Mouse (Mus musculus): ENCODE data around the gene Snx7.

The Snx7 gene

GRCm38 (mm10) chr3:117868637-117869323 lies at the start of gene Snx7:
Gene Snx7 (minus strand): TSS chr3:117868936.
- peak; percentile 58 to 72 for DNase-seq

- no peak for DNase-seq
Observed at GRCm38 (mm10) chr3:117915420-117915819, 46.7 kb upstream of the Snx7 start.

GRCm38 (mm10) chr3:117893736-117894135 lies 25.0 kb upstream of the Snx7 start:
- no peak for DNase-seq

- DNase-seq: no peak
Observed at GRCm38 (mm10) chr3:117875450-117875849, 6.7 kb upstream of the Snx7 start.

GRCm38 (mm10) chr3:117873209-117873863 lies 4.6 kb upstream of the Snx7 start:
- DNase-seq: no peak

GRCm38 (mm10) chr3:117869324-117869715 lies 584 bp upstream of the Snx7 start:
- no peak for DNase-seq

GRCm38 (mm10) chr3:117868091-117868490 lies 645 bp downstream of the Snx7 start:
- DNase-seq: no peak

GRCm38 (mm10) chr3:117866696-117867407 lies 1.9 kb downstream of the Snx7 start:
- no peak for DNase-seq

- no peak for DNase-seq
Observed at GRCm38 (mm10) chr3:117865621-117866020, 3.1 kb downstream of the Snx7 start.

GRCm38 (mm10) chr3:117862951-117863350 lies 5.8 kb downstream of the Snx7 start:
- DNase-seq: no peak

GRCm38 (mm10) chr3:117861977-117862434 lies 6.7 kb downstream of the Snx7 start:
- no peak for DNase-seq

GRCm38 (mm10) chr3:117858996-117859395 lies 9.7 kb downstream of the Snx7 start:
- DNase-seq: no peak

GRCm38 (mm10) chr3:117853729-117854128 lies 15.0 kb downstream of the Snx7 start:
- DNase-seq: no peak

- DNase-seq: no peak
Observed at GRCm38 (mm10) chr3:117852054-117852361, 16.7 kb downstream of the Snx7 start.

- no peak for DNase-seq
Observed at GRCm38 (mm10) chr3:117851278-117852053, 17.3 kb downstream of the Snx7 start.

GRCm38 (mm10) chr3:117848866-117849265 lies 19.9 kb downstream of the Snx7 start:
- DNase-seq: no peak

- no peak for DNase-seq
Observed at GRCm38 (mm10) chr3:117842658-117843057, 26.1 kb downstream of the Snx7 start.

GRCm38 (mm10) chr3:117839867-117840545 lies 28.7 kb downstream of the Snx7 start:
- no peak for DNase-seq

GRCm38 (mm10) chr3:117838020-117838419 lies 30.7 kb downstream of the Snx7 start:
- DNase-seq: no peak

GRCm38 (mm10) chr3:117826486-117827200 lies 42.1 kb downstream of the Snx7 start:
- no peak for DNase-seq

GRCm38 (mm10) chr3:117823218-117823617 lies 45.5 kb downstream of the Snx7 start:
- no peak for DNase-seq

- no peak for DNase-seq
Observed at GRCm38 (mm10) chr3:117817635-117818034, 51.1 kb downstream of the Snx7 start.

Data from cerebellum, postnatal 36 days (tissue).